Mouse (Mus musculus) olfactory bulb, adult 2 months (tissue): Measurements from ENCODE around the gene Dnlz. TPM values are rescaled to one million over a fixed set of nuclear protein-coding genes. Genes with fewer than 3 reads are reported as not detected.
"Not testable (repeated sequence)": the region's sequence is repeated elsewhere in the genome, so short reads cannot be mapped to it uniquely, and the experiment has no call there.

Source experiments
- H3K27ac ChIP-seq: fragments of 200-500 bp; 2 replicates; pipeline ENCODE4 v1.5.1; 2012; ENCODE audit warnings: low read depth, low read length; ENCODE audit not compliant: insufficient read depth
- H3K4me1 ChIP-seq: fragments of 200-500 bp; 2 replicates; pipeline ENCODE4 v1.6.1; 2012; ENCODE audit warnings: low read length; ENCODE audit not compliant: control insufficient read depth, insufficient read depth
- H3K4me3 ChIP-seq: fragments of 200-500 bp; 2 replicates; pipeline ENCODE4 v1.5.1; 2012; ENCODE audit warnings: mild to moderate bottlenecking, low read depth, low read length, moderate library complexity; ENCODE audit not compliant: insufficient read depth
- CTCF ChIP-seq: fragments of 200-500 bp; IDR thresholded peaks from 2 replicates; pipeline ENCODE4 v1.5.1; 2012; ENCODE audit warnings: low read depth, mild to moderate bottlenecking, low read length, moderate library complexity; ENCODE audit not compliant: insufficient read depth
- POLR2A ChIP-seq: fragments of 200-500 bp; IDR thresholded peaks from 2 replicates; pipeline ENCODE4 v1.6.1; 2012; ENCODE audit warnings: mild to moderate bottlenecking, low read depth, low read length, moderate library complexity; ENCODE audit not compliant: insufficient read depth
- WGBS: fragments of 180-500 bp; shearing (Covaris S2); methylation state at CpG from one replicate; pipeline ENCODE4 v1.1.7; 2018; 5-methylcytosine and 5-hydroxymethylcytosine counted together
- polyA plus RNA-seq: library from polyadenylated mRNA; stranded (reverse); fragments of >200 nt; gene quantifications from 2 replicates; pipeline ENCODE4 v1.2.4, GENCODE M21; 2012; ENCODE audit warnings: low replicate concordance; ENCODE audit not compliant: missing spikeins, insufficient read depth, insufficient read length

Gene Dnlz
- polyA plus RNA-seq, 1 experiment: not detected

DNA sequence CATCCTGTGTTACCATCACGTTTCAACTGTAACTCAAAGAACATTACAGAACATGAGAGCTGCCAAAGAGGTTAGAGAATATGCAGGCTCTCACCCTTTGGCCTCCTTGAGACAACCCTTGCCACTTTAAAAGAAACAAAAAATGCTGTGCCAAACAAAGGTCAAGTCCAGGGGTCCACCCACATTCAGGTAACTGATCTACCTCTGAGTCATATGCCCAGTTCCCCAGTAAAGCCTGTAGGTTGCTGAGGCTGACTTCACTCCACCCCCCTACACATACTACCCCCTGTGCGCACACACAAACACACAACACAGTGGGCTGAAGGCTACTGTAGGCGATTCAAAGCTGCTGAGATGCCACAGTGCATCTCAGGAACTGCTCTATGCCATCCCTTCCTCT lies 35.8 kb upstream of the Dnlz start:
- Histone ChIP-seq H3K27ac (no peak overlapping the region), H3K4me1 (peaks cover 15% of the 10 kb centered on the region), H3K4me3 (no peak overlapping the region)
- TF ChIP-seq POLR2A: no peak
- TF ChIP-seq CTCF: no peak
- WGBS: 80% methylated on average over 3 of the region's 3 CpGs

DNA sequence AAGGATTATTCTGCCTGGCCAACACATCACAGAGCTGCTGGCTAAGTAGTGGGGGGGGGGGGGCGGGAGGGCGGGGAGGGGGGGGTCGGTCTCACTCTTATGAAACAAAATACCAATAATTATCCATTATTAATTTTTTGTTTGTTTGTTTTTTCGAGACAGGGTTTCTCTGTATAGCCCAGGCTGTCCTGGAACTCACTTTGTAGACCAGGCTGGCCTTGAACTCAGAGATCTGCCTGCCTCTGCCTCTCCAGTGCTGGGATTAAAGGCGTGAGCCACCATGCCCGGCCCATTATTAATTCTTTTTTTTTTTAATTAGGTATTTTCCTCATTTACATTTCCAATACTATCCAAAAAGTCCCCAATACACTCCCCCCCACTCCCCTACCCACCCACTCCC lies 29.0 kb upstream of the Dnlz start:
- H3K4me3 ChIP-seq: peak overlapping the region; percentile 58
- H3K27ac ChIP-seq, H3K4me1 ChIP-seq: not testable (repeated sequence)
- 32% methylated on average over 6 of the region's 6 CpGs for WGBS

DNA sequence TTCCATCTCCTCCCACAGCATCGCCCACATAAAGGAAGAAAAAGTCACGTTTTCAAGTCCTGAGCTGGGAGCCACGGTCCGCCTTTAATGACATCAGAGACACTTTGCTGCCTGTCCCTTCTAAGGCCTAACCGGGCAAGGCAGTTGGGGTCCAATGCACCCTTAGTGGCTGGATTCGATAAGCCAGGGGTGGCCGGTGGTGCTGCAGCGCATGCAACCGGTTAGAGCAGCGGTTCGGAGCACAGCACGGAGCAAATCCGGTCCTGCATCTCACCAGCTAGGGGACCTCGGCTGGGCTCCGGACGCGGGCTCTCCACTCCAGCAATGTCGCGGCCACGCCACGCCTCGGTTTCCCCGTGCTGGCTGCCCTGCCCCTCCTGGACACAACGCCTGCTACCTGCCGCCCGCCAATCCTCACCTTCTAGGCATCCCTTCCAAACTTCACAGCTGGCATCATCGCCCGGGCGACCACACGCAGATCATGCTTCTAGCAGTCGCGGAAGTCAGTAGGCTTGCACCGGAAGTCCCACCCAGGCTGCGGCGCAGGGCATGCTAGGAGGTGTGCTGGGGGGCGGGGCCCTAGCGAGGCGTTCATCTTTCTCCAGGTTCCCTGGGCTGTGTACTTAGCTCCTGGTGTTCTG lies 28.3 kb upstream of the Dnlz start, which contains the start of gene Snapc4:
Gene Snapc4, minus strand, starts transcription at position 523 of the 641 bp plus-strand sequence.
- Histone ChIP-seq H3K4me1 (no peaks in the 10 kb centered on the region), H3K4me3 (peak within 1 kb of the TSS; percentile 58), H3K27ac (no peak within 1 kb of the TSS)
- TF ChIP-seq POLR2A: no peak
- under 1% methylated on average over 38 of the region's 38 CpGs for WGBS

DNA sequence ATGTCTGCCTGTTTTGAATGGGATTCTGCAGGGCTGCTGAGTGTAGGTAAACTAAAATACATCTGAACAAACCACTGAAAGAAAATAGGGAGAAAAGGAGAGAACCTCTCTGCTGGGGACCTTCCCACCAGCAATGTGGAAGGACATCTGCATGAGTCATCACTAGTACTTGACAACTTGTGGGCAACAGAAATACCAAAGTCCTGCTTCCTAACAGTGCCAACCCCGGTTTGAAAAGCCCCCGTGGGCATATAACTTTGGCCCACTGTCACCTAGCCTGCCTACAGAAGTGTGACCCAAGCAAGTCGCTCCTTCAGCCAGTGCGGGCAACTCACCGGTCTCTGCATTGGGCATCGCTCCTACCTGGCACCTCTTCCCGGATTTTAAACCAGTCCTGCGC lies 20.5 kb upstream of the Dnlz start:
- TF ChIP-seq CTCF (no peak), POLR2A (no peak)
- no peak overlapping the region for H3K27ac ChIP-seq
- no peaks in the 10 kb centered on the region for H3K4me1 ChIP-seq
- 94% methylated on average over 8 of the region's 8 CpGs for WGBS
- H3K4me3 ChIP-seq: no peak overlapping the region

DNA sequence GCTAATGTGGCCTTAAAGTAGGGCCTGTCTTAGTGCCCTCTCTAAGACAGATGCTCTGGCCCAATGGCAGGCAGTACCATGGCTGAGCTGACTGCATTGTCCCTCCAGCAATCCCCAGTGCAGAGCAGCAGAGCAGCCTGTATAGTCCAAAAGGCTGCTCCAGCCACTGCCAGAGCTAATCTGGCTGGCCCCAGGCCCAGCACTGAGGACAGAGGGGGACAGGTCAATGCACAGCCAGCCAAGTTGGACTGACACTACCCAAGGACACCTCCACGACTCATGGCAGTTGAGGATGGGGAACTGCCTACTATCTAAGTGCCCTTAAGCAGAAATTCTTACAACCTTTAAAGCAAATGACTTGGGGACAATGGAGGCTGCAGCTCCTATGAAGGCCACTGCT lies 16.7 kb upstream of the Dnlz start:
- Histone ChIP-seq H3K27ac (no peak overlapping the region), H3K4me1 (no peaks in the 10 kb centered on the region), H3K4me3 (no peak overlapping the region)
- no peak for TF ChIP-seq CTCF
- TF ChIP-seq POLR2A: no peak
- 75% methylated on average over 1 of the region's 1 CpGs for WGBS

DNA sequence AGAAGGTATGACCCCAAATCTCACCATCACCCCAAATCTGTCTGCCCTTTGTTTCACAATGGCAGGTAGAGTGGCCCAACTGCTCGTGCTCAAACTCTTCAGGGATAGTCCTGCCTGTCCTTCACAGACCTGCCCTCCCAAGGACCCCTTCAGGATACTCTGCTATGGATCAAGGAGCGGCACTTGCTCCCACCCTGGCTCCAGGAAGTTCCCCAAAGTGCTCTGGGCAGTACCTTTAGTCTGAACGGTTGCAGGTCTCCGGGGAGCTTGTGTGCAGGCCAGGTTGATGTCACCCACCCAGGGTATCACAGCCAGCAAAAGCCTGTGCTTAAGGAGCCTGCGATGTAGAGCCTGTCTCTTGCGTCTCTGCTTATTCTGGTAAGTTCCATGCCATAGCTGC lies 16.0 kb upstream of the Dnlz start:
- no peak overlapping the region for H3K27ac ChIP-seq
- no peaks in the 10 kb centered on the region for H3K4me1 ChIP-seq
- TF ChIP-seq CTCF: no peak
- 94% methylated on average over 6 of the region's 6 CpGs for WGBS
- H3K4me3 ChIP-seq: no peak overlapping the region

GRCm38 (mm10) chr2:26364738-26365465 lies 13.0 kb upstream of the Dnlz start:
- Histone ChIP-seq H3K27ac (no peak overlapping the region), H3K4me3 (no peak overlapping the region), H3K4me1 (peaks cover 6% of the 10 kb centered on the region)
- 54% methylated on average over 10 of the region's 10 CpGs for WGBS
- no peak for TF ChIP-seq POLR2A
- TF ChIP-seq CTCF: no peak

DNA sequence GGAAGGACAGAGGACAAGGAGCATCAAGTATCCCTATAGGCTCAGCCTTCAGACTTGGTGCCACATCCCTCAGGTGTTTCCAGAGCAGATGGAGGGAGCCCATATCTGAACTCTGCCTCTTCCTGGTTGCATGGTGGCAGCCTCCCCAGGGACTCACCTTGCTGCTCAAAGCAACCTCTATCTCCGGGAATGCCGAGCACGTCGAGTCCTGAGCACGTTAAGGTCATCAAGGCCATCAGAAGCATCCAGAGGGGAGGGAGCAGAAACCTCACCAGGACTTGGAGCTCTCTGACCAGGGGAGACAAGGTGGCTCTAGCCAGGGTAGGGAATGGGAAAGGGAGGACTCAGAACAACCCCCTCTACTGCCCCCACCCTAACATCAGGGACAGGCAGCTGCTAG lies 11.6 kb upstream of the Dnlz start:
- WGBS: 91% methylated on average over 5 of the region's 5 CpGs
- TF ChIP-seq POLR2A (no peak), CTCF (no peak)
- no peak overlapping the region for H3K27ac ChIP-seq
- H3K4me3 ChIP-seq: no peak overlapping the region
- H3K4me1 ChIP-seq: peaks cover 20% of the 10 kb centered on the region

GRCm38 (mm10) chr2:26362991-26363390 lies 11.1 kb upstream of the Dnlz start:
- peaks cover 24% of the 10 kb centered on the region for H3K4me1 ChIP-seq
- no peak overlapping the region for H3K4me3 ChIP-seq
- 85% methylated on average over 5 of the region's 5 CpGs for WGBS
- no peak overlapping the region for H3K27ac ChIP-seq
- no peak for TF ChIP-seq POLR2A
- TF ChIP-seq CTCF: no peak

- Histone ChIP-seq H3K27ac (peak within 1 kb of the TSS; percentile 22), H3K4me1 (peaks cover 39% of the 10 kb centered on the region), H3K4me3 (no peak within 1 kb of the TSS)
- TF ChIP-seq POLR2A (no peak), CTCF (no peak)
- WGBS: 74% methylated on average over 3 of the region's 3 CpGs
Observed at GRCm38 (mm10) chr2:26360772-26361171, 8.9 kb upstream of the Dnlz start, which contains the start of gene Card9. TSS of gene Card9 (minus strand) at chr2:26360918.
